Mouse (Mus musculus) gastrocnemius, postnatal 4 days (tissue): Measurements from ENCODE around the gene Rad51b. TPM values are rescaled to one million over a fixed set of nuclear protein-coding genes. Genes with fewer than 3 reads are reported as not detected.

Experiments
- DNase-seq, 2 experiments: peaks; one replicate each; pipeline ENCODE4 v3.0.0; 2021 to 2022; ENCODE audit warnings: low spot score in 2 of 2, mixed read lengths in 2 of 2
- total RNA-seq, 2 experiments: library from RNA; stranded (reverse); gene quantifications; 2 replicates each; pipeline ENCODE4 v1.2.3; 2021

The Rad51b gene
- total RNA-seq, 2 experiments from 2014 or later = 2.2 to 2.3 TPM

GRCm38 (mm10) chr12:79524941-79525871 lies 228.1 kb downstream of the Rad51b start:
- DNase-seq = no peak

- DNase-seq = no peak
Observed at GRCm38 (mm10) chr12:79525872-79526271, 228.8 kb downstream of the Rad51b start.

GRCm38 (mm10) chr12:79527222-79527621 lies 230.1 kb downstream of the Rad51b start:
- DNase-seq = no peak

GRCm38 (mm10) chr12:79530275-79530902 lies 233.3 kb downstream of the Rad51b start:
- no peak for DNase-seq

GRCm38 (mm10) chr12:79531809-79532798 lies 235.0 kb downstream of the Rad51b start:
- no peak for DNase-seq

- no peak for DNase-seq
Observed at GRCm38 (mm10) chr12:79534778-79535177, 237.7 kb downstream of the Rad51b start.

- no peak for DNase-seq
Observed at GRCm38 (mm10) chr12:79535532-79536437, 238.7 kb downstream of the Rad51b start.

GRCm38 (mm10) chr12:79540176-79540575 lies 243.1 kb downstream of the Rad51b start:
- no peak for DNase-seq

- no peak for DNase-seq
Observed at GRCm38 (mm10) chr12:79541581-79541980, 244.5 kb downstream of the Rad51b start.

GRCm38 (mm10) chr12:79545063-79545462 lies 248.0 kb downstream of the Rad51b start:
- DNase-seq = no peak

- no peak for DNase-seq
Observed at GRCm38 (mm10) chr12:79547556-79547955, 250.5 kb downstream of the Rad51b start.

GRCm38 (mm10) chr12:79548607-79549330 lies 251.7 kb downstream of the Rad51b start:
- no peak for DNase-seq

GRCm38 (mm10) chr12:79550049-79550682 lies 253.1 kb downstream of the Rad51b start:
- no peak for DNase-seq

- no peak for DNase-seq
Observed at GRCm38 (mm10) chr12:79551274-79551673, 254.2 kb downstream of the Rad51b start.

- no peak for DNase-seq
Observed at GRCm38 (mm10) chr12:79553056-79553455, 256.0 kb downstream of the Rad51b start.

- DNase-seq = no peak
Observed at GRCm38 (mm10) chr12:79557904-79558303, 260.8 kb downstream of the Rad51b start.

GRCm38 (mm10) chr12:79558711-79559110 lies 261.6 kb downstream of the Rad51b start:
- no peak for DNase-seq

GRCm38 (mm10) chr12:79559410-79560015 lies 262.4 kb downstream of the Rad51b start:
- no peak for DNase-seq
